Mouse (Mus musculus): ENCODE measurements at regions not wholly inside any gene's neighbourhood (a gene's known extent, or its start where the extent isn't known, plus 50 kb on each side); places are given as distances from the start of the nearest gene placed in this dataset.

GRCm38 (mm10) chr7:36095258-36096130, 292.7 kb upstream of the Zfp507 start:
- peak; percentile 10 for DNase-seq (ENCODE audit: low spot score)
- Histone ChIP-seq H3K4me3 (ENCODE audit: low read depth, low read length) (no peak overlapping the region), H3K27ac (ENCODE audit: low read depth, low read length) (no peak overlapping the region), H3K9me3 (ENCODE audit: control insufficient read depth, low read length) (no peaks in the 10 kb centered on the region), H3K4me2 (replicated peaks; ENCODE audit: low read depth, low read length) (no peak overlapping the region), H3K36me3 (ENCODE audit: control insufficient read depth, insufficient read depth, low read length) (no peaks in the 10 kb centered on the region), H3K9ac (ENCODE audit: low read depth, low read length) (no peak overlapping the region), H3K4me1 (replicated peaks; ENCODE audit: control insufficient read depth, insufficient read depth, low read length) (no peaks in the 10 kb centered on the region), H3K27me3 (ENCODE audit: control insufficient read depth, insufficient read depth, low read length) (no peaks in the 10 kb centered on the region)
- no peak for ATAC-seq (ENCODE audit: low FRiP score)
- WGBS: 70% methylated on average over 20 of the region's 20 CpGs

GRCm38 (mm10) chr7:36091132-36091531, 288.3 kb upstream of the Zfp507 start:
- Histone ChIP-seq H3K4me3 (ENCODE audit: low read depth, low read length) (no peak overlapping the region), H3K4me2 (replicated peaks; ENCODE audit: low read depth, low read length) (no peak overlapping the region), H3K9ac (ENCODE audit: low read depth, low read length) (no peak overlapping the region), H3K27me3 (ENCODE audit: control insufficient read depth, insufficient read depth, low read length) (no peaks in the 10 kb centered on the region), H3K36me3 (ENCODE audit: control insufficient read depth, insufficient read depth, low read length) (no peaks in the 10 kb centered on the region), H3K9me3 (ENCODE audit: control insufficient read depth, low read length) (no peaks in the 10 kb centered on the region), H3K4me1 (replicated peaks; ENCODE audit: control insufficient read depth, insufficient read depth, low read length) (no peaks in the 10 kb centered on the region), H3K27ac (ENCODE audit: low read depth, low read length) (no peak overlapping the region)
- no peak for DNase-seq (ENCODE audit: low spot score)
- 80% methylated on average over 9 of the region's 9 CpGs for WGBS
- ATAC-seq (ENCODE audit: low FRiP score): no peak

GRCm38 (mm10) chr7:36090291-36091123, 287.7 kb upstream of the Zfp507 start:
- DNase-seq (ENCODE audit: low spot score): no peak
- Histone ChIP-seq H3K4me2 (replicated peaks; ENCODE audit: low read depth, low read length) (no peak overlapping the region), H3K9me3 (ENCODE audit: control insufficient read depth, low read length) (no peaks in the 10 kb centered on the region), H3K36me3 (ENCODE audit: control insufficient read depth, insufficient read depth, low read length) (no peaks in the 10 kb centered on the region), H3K27ac (ENCODE audit: low read depth, low read length) (no peak overlapping the region), H3K4me3 (ENCODE audit: low read depth, low read length) (no peak overlapping the region), H3K4me1 (replicated peaks; ENCODE audit: control insufficient read depth, insufficient read depth, low read length) (no peaks in the 10 kb centered on the region), H3K27me3 (ENCODE audit: control insufficient read depth, insufficient read depth, low read length) (no peaks in the 10 kb centered on the region), H3K9ac (ENCODE audit: low read depth, low read length) (no peak overlapping the region)
- 63% methylated on average over 22 of the region's 22 CpGs for WGBS
- no peak for ATAC-seq (ENCODE audit: low FRiP score)

GRCm38 (mm10) chr7:36087598-36087997, 284.8 kb upstream of the Zfp507 start:
- 82% methylated on average over 6 of the region's 6 CpGs for WGBS
- Histone ChIP-seq H3K27ac (ENCODE audit: low read depth, low read length) (no peak overlapping the region), H3K4me2 (replicated peaks; ENCODE audit: low read depth, low read length) (no peak overlapping the region), H3K36me3 (ENCODE audit: control insufficient read depth, insufficient read depth, low read length) (no peaks in the 10 kb centered on the region), H3K4me3 (ENCODE audit: low read depth, low read length) (no peak overlapping the region), H3K27me3 (ENCODE audit: control insufficient read depth, insufficient read depth, low read length) (no peaks in the 10 kb centered on the region), H3K9ac (ENCODE audit: low read depth, low read length) (no peak overlapping the region), H3K9me3 (ENCODE audit: control insufficient read depth, low read length) (no peaks in the 10 kb centered on the region), H3K4me1 (replicated peaks; ENCODE audit: control insufficient read depth, insufficient read depth, low read length) (no peaks in the 10 kb centered on the region)
- ATAC-seq (ENCODE audit: low FRiP score) (no peak), DNase-seq (ENCODE audit: low spot score) (no peak)

GRCm38 (mm10) chr7:36078666-36079065, 275.9 kb upstream of the Zfp507 start:
- H3K27ac ChIP-seq (ENCODE audit: low read depth, low read length): no peak overlapping the region
- no peaks in the 10 kb centered on the region for H3K9me3 ChIP-seq (ENCODE audit: control insufficient read depth, low read length)
- 62% methylated on average over 6 of the region's 6 CpGs for WGBS

GRCm38 (mm10) chr7:36078089-36078654, 275.4 kb upstream of the Zfp507 start:
- no peak overlapping the region for H3K4me3 ChIP-seq (ENCODE audit: low read depth, low read length)
- ATAC-seq (ENCODE audit: low FRiP score): no peak
- no peak overlapping the region for H3K27ac ChIP-seq (ENCODE audit: low read depth, low read length)
- no peak overlapping the region for H3K4me2 ChIP-seq (replicated peaks; ENCODE audit: low read depth, low read length)
- H3K27me3 ChIP-seq (ENCODE audit: control insufficient read depth, insufficient read depth, low read length): no peaks in the 10 kb centered on the region
- peaks cover 4% of the 10 kb centered on the region for H3K4me1 ChIP-seq (replicated peaks; ENCODE audit: control insufficient read depth, insufficient read depth, low read length)
- DNase-seq (ENCODE audit: low spot score): no peak
- H3K9me3 ChIP-seq (ENCODE audit: control insufficient read depth, low read length): no peaks in the 10 kb centered on the region
- H3K36me3 ChIP-seq (ENCODE audit: control insufficient read depth, insufficient read depth, low read length): no peaks in the 10 kb centered on the region
- no peak overlapping the region for H3K9ac ChIP-seq (ENCODE audit: low read depth, low read length)
- WGBS: 70% methylated on average over 11 of the region's 11 CpGs

More at GRCm38 (mm10) chr7:36078666-36079065, 275.9 kb upstream of the Zfp507 start:
- DNase-seq (ENCODE audit: low spot score): no peak
- no peak overlapping the region for H3K4me2 ChIP-seq (replicated peaks; ENCODE audit: low read depth, low read length)
- no peak overlapping the region for H3K4me3 ChIP-seq (ENCODE audit: low read depth, low read length)
- no peak for ATAC-seq (ENCODE audit: low FRiP score)
- H3K36me3 ChIP-seq (ENCODE audit: control insufficient read depth, insufficient read depth, low read length): no peaks in the 10 kb centered on the region
- H3K4me1 ChIP-seq (replicated peaks; ENCODE audit: control insufficient read depth, insufficient read depth, low read length): peaks cover 4% of the 10 kb centered on the region
- no peaks in the 10 kb centered on the region for H3K27me3 ChIP-seq (ENCODE audit: control insufficient read depth, insufficient read depth, low read length)
- H3K9ac ChIP-seq (ENCODE audit: low read depth, low read length): no peak overlapping the region

- Histone ChIP-seq H3K27ac (ENCODE audit: low read depth, low read length) (no peak overlapping the region), H3K4me3 (ENCODE audit: low read depth, low read length) (no peak overlapping the region), H3K36me3 (ENCODE audit: control insufficient read depth, insufficient read depth, low read length) (no peaks in the 10 kb centered on the region), H3K27me3 (ENCODE audit: control insufficient read depth, insufficient read depth, low read length) (no peaks in the 10 kb centered on the region), H3K4me1 (replicated peaks; ENCODE audit: control insufficient read depth, insufficient read depth, low read length) (peaks cover 4% of the 10 kb centered on the region), H3K4me2 (replicated peaks; ENCODE audit: low read depth, low read length) (no peak overlapping the region), H3K9me3 (ENCODE audit: control insufficient read depth, low read length) (no peaks in the 10 kb centered on the region), H3K9ac (ENCODE audit: low read depth, low read length) (no peak overlapping the region)
- ATAC-seq (ENCODE audit: low FRiP score) (no peak), DNase-seq (ENCODE audit: low spot score) (no peak)
- WGBS: 73% methylated on average over 2 of the region's 2 CpGs
Measured at GRCm38 (mm10) chr7:36077271-36077670, 274.5 kb upstream of the Zfp507 start.

- peak overlapping the region; percentile 31 for H3K9ac ChIP-seq (ENCODE audit: low read depth, low read length)
- 4% methylated on average over 11 of the region's 11 CpGs for WGBS
- ATAC-seq (ENCODE audit: low FRiP score) (peak; percentile 66; the same call in 1 of the 2 replicates), DNase-seq (ENCODE audit: low spot score) (peak; percentile 57)
- peak overlapping the region; percentile 31 for H3K4me2 ChIP-seq (replicated peaks; ENCODE audit: low read depth, low read length)
- no peaks in the 10 kb centered on the region for H3K27me3 ChIP-seq (ENCODE audit: control insufficient read depth, insufficient read depth, low read length)
- H3K4me1 ChIP-seq (replicated peaks; ENCODE audit: control insufficient read depth, insufficient read depth, low read length): peaks cover 4% of the 10 kb centered on the region
- H3K9me3 ChIP-seq (ENCODE audit: control insufficient read depth, low read length): no peaks in the 10 kb centered on the region
- H3K4me3 ChIP-seq (ENCODE audit: low read depth, low read length): no peak overlapping the region
- H3K36me3 ChIP-seq (ENCODE audit: control insufficient read depth, insufficient read depth, low read length): no peaks in the 10 kb centered on the region
- H3K27ac ChIP-seq (ENCODE audit: low read depth, low read length): 0 out of 2 replicates have a peak overlapping the region, but pooled peaks have one; percentile 47
Measured at GRCm38 (mm10) chr7:36076021-36076441, 273.2 kb upstream of the Zfp507 start.

All from hindbrain, embryonic 11.5 days (tissue).